Mouse (Mus musculus) MEL (cell line): ENCODE data around the gene Prim1. TPM values are rescaled to one million over a fixed set of nuclear protein-coding genes. Genes with fewer than 3 reads are reported as not detected.

Experiments
- DNase-seq: peaks from one replicate; pipeline ENCODE4 v3.0.0; 2011; ENCODE audit warnings: low read depth, low spot score
- H3K27ac ChIP-seq: 2 replicates; pipeline ENCODE4 v1.5.1; 2012; ENCODE audit warnings: low read depth, mild to moderate bottlenecking, control low read depth, low read length, moderate library complexity; ENCODE audit not compliant: control insufficient read depth
- H3K27me3 ChIP-seq, 2 experiments: fragments of 150-350 bp in 1 of 2; sonication (generic) in 1 of 2; 2 replicates each; pipeline ENCODE4 v1.6.1; 2012; ENCODE audit warnings: low read length in 2 of 2, mild to moderate bottlenecking in 2 of 2, improper control_type of control experiment in 1 of 2, moderate library complexity in 1 of 2; ENCODE audit not compliant: insufficient read depth in 2 of 2, control insufficient read depth in 1 of 2
- H3K36me3 ChIP-seq, 2 experiments: 2 replicates each; pipeline ENCODE4 v1.6.1; 2012 to 2014; ENCODE audit warnings: low read length in 2 of 2, improper control_type of control experiment in 1 of 2, inconsistent platforms in 1 of 2, mild to moderate bottlenecking in 1 of 2; ENCODE audit not compliant: insufficient read depth in 2 of 2, control insufficient read depth in 1 of 2
- H3K4me1 ChIP-seq, 2 experiments: fragments of 150-350 bp in 1 of 2; sonication (generic) in 1 of 2; 2 replicates each; pipeline ENCODE4 v1.6.1; 2012; ENCODE audit warnings: low read length in 2 of 2, improper control_type of control experiment in 1 of 2, mild to moderate bottlenecking in 1 of 2; ENCODE audit not compliant: insufficient read depth in 2 of 2, control insufficient read depth in 1 of 2
- H3K4me3 ChIP-seq, 2 experiments: fragments of 150-350 bp in 1 of 2; sonication (generic) in 1 of 2; 2 replicates each; pipeline ENCODE4 v1.5.1; 2012; ENCODE audit warnings: low read depth in 2 of 2, low read length in 2 of 2, mild to moderate bottlenecking in 2 of 2, moderate library complexity in 2 of 2, control low read depth in 1 of 2, improper control_type of control experiment in 1 of 2; ENCODE audit not compliant: control insufficient read depth in 1 of 2, insufficient read depth in 1 of 2
- H3K79me2 ChIP-seq: 2 replicates; pipeline ENCODE4 v1.6.1; 2012; ENCODE audit warnings: mild to moderate bottlenecking, low read length, moderate library complexity; ENCODE audit not compliant: control insufficient read depth, poor library complexity, insufficient read depth
- H3K9ac ChIP-seq: 2 replicates; pipeline ENCODE4 v1.6.1; 2012; ENCODE audit warnings: low read depth, mild to moderate bottlenecking, control low read depth, low read length, moderate library complexity; ENCODE audit not compliant: control insufficient read depth, poor library complexity, severe bottlenecking
- H3K9me3 ChIP-seq: fragments of 150-350 bp; sonication (generic); replicated peaks from 2 replicates; pipeline ENCODE4 v1.6.1; 2012; ENCODE audit warnings: mild to moderate bottlenecking, low read length, improper control_type of control experiment, moderate library complexity; ENCODE audit not compliant: insufficient read depth
- BHLHE40 ChIP-seq: IDR thresholded peaks from 2 replicates; pipeline ENCODE4 v1.6.1; 2012; ENCODE audit warnings: low read depth, mild to moderate bottlenecking, inconsistent platforms, low read length, improper control_type of control experiment, borderline replicate concordance
- CHD2 ChIP-seq: IDR thresholded peaks from 2 replicates; pipeline ENCODE4 v1.6.1; 2011; ENCODE audit warnings: low read length, improper control_type of control experiment
- CTCF ChIP-seq, 3 experiments: IDR thresholded peaks in 2 of 3; conservative IDR thresholded peaks in 1 of 3; 2 replicates each; pipeline ENCODE4 v1.5.1; 2011 to 2012; ENCODE audit warnings: low read length in 3 of 3, low read depth in 2 of 3, mild to moderate bottlenecking in 2 of 3, improper control_type of control experiment in 1 of 3, inconsistent platforms in 1 of 3, mixed read lengths in 1 of 3, moderate library complexity in 1 of 3; ENCODE audit not compliant: control insufficient read depth in 1 of 3, insufficient read depth in 1 of 3, poor library complexity in 1 of 3, severe bottlenecking in 1 of 3
- E2F4 ChIP-seq: IDR thresholded peaks from 2 replicates; pipeline ENCODE4 v1.6.1; 2011; ENCODE audit warnings: low read depth, low read length, improper control_type of control experiment, borderline replicate concordance
- ELF1 ChIP-seq: IDR thresholded peaks from 2 replicates; pipeline ENCODE4 v1.6.1; 2014; ENCODE audit warnings: low read depth, mild to moderate bottlenecking, inconsistent platforms, low read length, improper control_type of control experiment, moderate library complexity
- EP300 ChIP-seq, 2 experiments: IDR thresholded peaks; 2 replicates each; pipeline ENCODE4 v1.6.1; 2011; ENCODE audit warnings: improper control_type of control experiment in 2 of 2, low read length in 2 of 2, low read depth in 1 of 2, mild to moderate bottlenecking in 1 of 2
- ETS1 ChIP-seq: IDR thresholded peaks from 2 replicates; pipeline ENCODE4 v1.6.1; 2012; ENCODE audit warnings: low read depth, mild to moderate bottlenecking, inconsistent platforms, low read length, improper control_type of control experiment, moderate library complexity
- GATA1 ChIP-seq: IDR thresholded peaks from 2 replicates; pipeline ENCODE4 v1.6.1; 2011; ENCODE audit warnings: low read depth, low read length, improper control_type of control experiment
- JUND ChIP-seq: IDR thresholded peaks from 2 replicates; pipeline ENCODE4 v1.6.1; 2011; ENCODE audit warnings: low read depth, mild to moderate bottlenecking, improper control_type of control experiment, low read length
- MAFK ChIP-seq: IDR thresholded peaks from 2 replicates; pipeline ENCODE4 v1.6.1; 2011; ENCODE audit warnings: low read depth, mild to moderate bottlenecking, low read length, improper control_type of control experiment, borderline replicate concordance
- MAX ChIP-seq: IDR thresholded peaks from 2 replicates; pipeline ENCODE4 v1.6.1; 2011; ENCODE audit warnings: low read length, improper control_type of control experiment
- MAZ ChIP-seq: IDR thresholded peaks from 2 replicates; pipeline ENCODE4 v1.6.1; 2012; ENCODE audit warnings: low read depth, mild to moderate bottlenecking, inconsistent platforms, low read length, improper control_type of control experiment
- MEF2A ChIP-seq: IDR thresholded peaks from 2 replicates; pipeline ENCODE4 v1.6.1; 2014; ENCODE audit warnings: low read depth, mild to moderate bottlenecking, inconsistent platforms, low read length, improper control_type of control experiment; ENCODE audit not compliant: poor library complexity, insufficient replicate concordance, severe bottlenecking; ENCODE audit errors: extremely low read depth
- MXI1 ChIP-seq: IDR thresholded peaks from 2 replicates; pipeline ENCODE4 v1.6.1; 2011; ENCODE audit warnings: mild to moderate bottlenecking, low read depth, low read length, improper control_type of control experiment
- MYB ChIP-seq: IDR thresholded peaks from 2 replicates; pipeline ENCODE4 v1.6.1; 2011; ENCODE audit warnings: mild to moderate bottlenecking, low read depth, low read length, improper control_type of control experiment
- MYC ChIP-seq: IDR thresholded peaks from 2 replicates; pipeline ENCODE4 v1.6.1; 2011; ENCODE audit warnings: low read depth, mild to moderate bottlenecking, low read length, improper control_type of control experiment, moderate library complexity
- NELFE ChIP-seq: IDR thresholded peaks from 2 replicates; pipeline ENCODE4 v1.6.1; 2011; ENCODE audit warnings: low read depth, low read length, improper control_type of control experiment
- NRF1 ChIP-seq: IDR thresholded peaks from 2 replicates; pipeline ENCODE4 v1.6.1; 2014; ENCODE audit warnings: low read depth, mild to moderate bottlenecking, inconsistent platforms, low read length, improper control_type of control experiment, moderate library complexity; ENCODE audit not compliant: poor library complexity, insufficient read depth, severe bottlenecking
- POLR2A ChIP-seq, 2 experiments: IDR thresholded peaks; 2 replicates each; pipeline ENCODE4 v1.6.1; 2011 to 2012; ENCODE audit warnings: low read length in 2 of 2, mild to moderate bottlenecking in 2 of 2, control low read depth in 1 of 2, improper control_type of control experiment in 1 of 2, low read depth in 1 of 2, moderate library complexity in 1 of 2; ENCODE audit not compliant: control insufficient read depth in 1 of 2, insufficient read depth in 1 of 2, poor library complexity in 1 of 2
- POLR2AphosphoS5 ChIP-seq: IDR thresholded peaks from 2 replicates; pipeline ENCODE4 v1.6.1; 2012; ENCODE audit warnings: low read depth, borderline replicate concordance, mild to moderate bottlenecking, inconsistent platforms, low read length, moderate library complexity, mixed read lengths
- RAD21 ChIP-seq: IDR thresholded peaks from 2 replicates; pipeline ENCODE4 v1.6.1; 2011; ENCODE audit warnings: mild to moderate bottlenecking, low read depth, low read length, improper control_type of control experiment
- RCOR1 ChIP-seq: IDR thresholded peaks from 2 replicates; pipeline ENCODE4 v1.6.1; 2012; ENCODE audit warnings: low read depth, mild to moderate bottlenecking, inconsistent platforms, low read length, improper control_type of control experiment
- SIN3A ChIP-seq: IDR thresholded peaks from 2 replicates; pipeline ENCODE4 v1.6.1; 2012; ENCODE audit warnings: low read length, improper control_type of control experiment, inconsistent platforms
- TBP ChIP-seq: IDR thresholded peaks from 2 replicates; pipeline ENCODE4 v1.8.0; 2011; ENCODE audit warnings: low read depth, low read length, improper control_type of control experiment
- TCF12 ChIP-seq: IDR thresholded peaks from 2 replicates; pipeline ENCODE4 v1.6.1; 2014; ENCODE audit warnings: low read depth, mild to moderate bottlenecking, inconsistent platforms, low read length, improper control_type of control experiment, moderate library complexity
- USF2 ChIP-seq, 2 experiments: IDR thresholded peaks; 2 replicates each; pipeline ENCODE4 v1.6.1; 2011 to 2012; ENCODE audit warnings: improper control_type of control experiment in 2 of 2, low read length in 2 of 2, borderline replicate concordance in 1 of 2, inconsistent platforms in 1 of 2, low read depth in 1 of 2, mild to moderate bottlenecking in 1 of 2; ENCODE audit not compliant: insufficient read depth in 1 of 2
- ZC3H11A ChIP-seq: IDR thresholded peaks from 2 replicates; pipeline ENCODE4 v1.6.1; 2012; ENCODE audit warnings: low read depth, mild to moderate bottlenecking, inconsistent platforms, low read length, improper control_type of control experiment
- ZKSCAN1 ChIP-seq: IDR thresholded peaks from 2 replicates; pipeline ENCODE4 v1.6.1; 2012; ENCODE audit warnings: low read depth, mild to moderate bottlenecking, inconsistent platforms, low read length, improper control_type of control experiment, moderate library complexity
- ZMIZ1 ChIP-seq: IDR thresholded peaks from 2 replicates; pipeline ENCODE4 v1.6.1; 2012; ENCODE audit warnings: low read depth, mild to moderate bottlenecking, inconsistent platforms, low read length, improper control_type of control experiment, moderate library complexity
- ZNF384 ChIP-seq: IDR thresholded peaks from 2 replicates; pipeline ENCODE4 v1.6.1; 2012; ENCODE audit warnings: low read depth, mild to moderate bottlenecking, inconsistent platforms, low read length, improper control_type of control experiment
- polyA plus RNA-seq, 2 experiments: library from polyadenylated mRNA; stranded (reverse) in 1 of 2; unstranded in 1 of 2; fragments of >175 nt in 1 of 2; fragments of >200 nt in 1 of 2; gene quantifications; 2 replicates each; pipeline versions ENCODE4 v1.2.1 to v1.2.4; 2012; ENCODE audit warnings: low replicate concordance in 2 of 2, low read depth in 1 of 2; ENCODE audit not compliant: insufficient read length in 2 of 2, insufficient read depth in 1 of 2, missing spikeins in 1 of 2
- total RNA-seq: library from RNA; depleted of rRNA; stranded (reverse); fragments of 300-350 nt; gene quantifications from 2 replicates; pipeline ENCODE4 v1.2.3, GENCODE M21; 2012

Prim1 gene
- total and polyA plus RNA-seq, 3 experiments: 71.5 to 74.0 TPM; not detected in 1

DNA sequence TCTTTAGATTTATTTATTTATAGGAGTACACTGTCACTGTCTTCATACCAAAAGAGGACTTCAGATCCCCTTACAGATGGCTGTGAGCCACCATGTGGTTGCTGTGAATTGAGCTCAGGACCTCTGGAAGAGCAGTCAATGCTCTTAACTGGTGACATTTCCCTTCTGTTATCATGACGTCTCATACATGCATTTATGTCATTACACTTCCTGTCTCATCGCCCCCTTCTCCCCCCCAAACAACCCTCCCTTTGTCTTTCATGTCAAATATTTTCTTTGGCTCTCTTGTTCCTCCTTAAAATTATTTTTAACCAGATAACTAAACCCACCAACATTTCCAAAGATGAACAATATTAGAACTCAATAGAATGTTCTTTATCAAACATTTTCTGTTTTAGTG is 15.9 kb downstream of the Prim1 start:
- Histone ChIP-seq H3K36me3 (peaks cover 5 to 9% of the 10 kb centered on the region in 2 experiments), H3K4me3 (no peak overlapping the region), H3K4me1 (no peaks in the 10 kb centered on the region), H3K27me3 (no peaks in the 10 kb centered on the region), H3K27ac (no peak overlapping the region), H3K9ac (no peak overlapping the region), H3K9me3 (no peaks in the 10 kb centered on the region), H3K79me2 (peaks cover 6% of the 10 kb centered on the region)
- DNase-seq: no peak
- TF ChIP-seq EP300 (IDR thresholded peaks at IDR 0.05; ENCODE audit: low read depth in 1 of 2, low read length in 2 of 2): peak in 1 of 2 experiments; percentile 15; a peak in 1 of 4 replicates
- 0 out of 2 replicates have a peak, but pooled peaks have one; percentile 33 for TF ChIP-seq MXI1
- TF ChIP-seq RAD21: no peak
- TF ChIP-seq ETS1: peak; percentile 55
- no peak for TF ChIP-seq TCF12

DNA sequence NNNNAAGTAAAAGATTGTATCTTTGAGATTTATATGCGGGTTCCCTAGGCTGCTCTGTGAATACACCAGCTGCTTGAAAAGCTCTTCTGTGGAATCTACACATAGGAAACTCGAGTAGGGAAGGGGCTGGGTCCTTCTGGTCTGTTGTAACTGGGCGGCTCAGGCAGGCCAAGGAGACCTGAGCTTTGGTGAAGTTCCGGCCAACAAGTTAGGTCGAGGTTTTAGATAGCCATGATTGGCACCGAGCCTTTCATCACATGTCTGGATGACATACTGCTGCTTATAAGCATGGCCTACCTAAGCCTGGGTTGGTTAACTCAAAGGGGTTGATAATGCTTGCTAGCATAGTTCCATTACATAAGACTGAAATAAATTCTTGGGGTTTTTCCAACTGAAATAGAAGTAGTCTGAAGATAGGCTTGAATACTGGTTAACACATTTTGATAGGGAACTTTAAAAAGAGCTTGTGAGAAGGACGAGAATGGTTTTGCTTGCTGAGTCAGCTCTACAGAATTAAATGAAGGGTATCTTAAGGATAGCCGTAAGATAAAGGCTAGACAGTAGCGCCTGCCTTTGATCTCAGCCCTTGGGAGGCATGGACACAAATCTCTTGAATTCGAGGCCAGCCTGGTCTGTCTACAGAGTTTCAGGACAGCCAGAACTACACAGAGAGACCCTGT is 21.9 kb downstream of the Prim1 start:
- Histone ChIP-seq H3K79me2 (peaks cover 65% of the 10 kb centered on the region), H3K36me3 (peaks cover 23 to 42% of the 10 kb centered on the region in 2 experiments), H3K9ac (peak overlapping the region; percentile 97), H3K4me3 (peak overlapping the region; percentile 96 to 97), H3K27me3 (no peaks in the 10 kb centered on the region), H3K27ac (peak overlapping the region; percentile 86), H3K9me3 (no peaks in the 10 kb centered on the region), H3K4me1 (peaks cover 8 to 13% of the 10 kb centered on the region in 2 experiments)
- DNase-seq: peak; percentile 87
- no peak for TF ChIP-seq POLR2AphosphoS5
- TF ChIP-seq E2F4: no peak
- peak; percentile 91 for TF ChIP-seq MAFK
- no peak for TF ChIP-seq ZC3H11A
- TF ChIP-seq MYB: no peak
- TF ChIP-seq RCOR1: no peak
- TF ChIP-seq MEF2A: no peak
- no peak for TF ChIP-seq ZNF384
- TF ChIP-seq GATA1: no peak
- no peak for TF ChIP-seq TCF12
- TF ChIP-seq USF2 (IDR thresholded peaks at IDR 0.05; ENCODE audit: borderline replicate concordance in 1 of 2, insufficient read depth in 1 of 2, low read depth in 1 of 2, low read length in 2 of 2): no peak
- TF ChIP-seq NELFE: peak; percentile 48; the same call in 1 of the 2 replicates
- TF ChIP-seq MYC: peak; percentile 85
- TF ChIP-seq BHLHE40: peak; percentile 33; the same call in 1 of the 2 replicates
- peak; percentile 81 for TF ChIP-seq MAX
- TF ChIP-seq TBP: peak; percentile 62
- TF ChIP-seq MAZ: no peak
- peak; percentile 76; the same call in 1 of the 2 replicates for TF ChIP-seq SIN3A
- 0 out of 2 replicates have a peak, but pooled peaks have one; percentile 60 for TF ChIP-seq ZMIZ1
- no peak for TF ChIP-seq ELF1
- TF ChIP-seq NRF1: no peak
- TF ChIP-seq JUND: no peak
- no peak for TF ChIP-seq ZKSCAN1
- TF ChIP-seq EP300 (IDR thresholded peaks at IDR 0.05; ENCODE audit: low read depth in 1 of 2, low read length in 2 of 2): no peak; a peak in 1 of 4 replicates
- no peak for TF ChIP-seq CHD2
- no peak for TF ChIP-seq CTCF (IDR thresholded peaks at IDR 0.05 in 2 of 3, conservative IDR thresholded peaks at IDR 0.05 in 1 of 3; ENCODE audit: control insufficient read depth in 1 of 3, insufficient read depth in 1 of 3, low read depth in 2 of 3, low read length in 3 of 3, poor library complexity in 1 of 3, severe bottlenecking in 1 of 3)
- TF ChIP-seq RAD21: no peak
- peak in 1 of 2 experiments; percentile 52; a peak in 1 of 4 replicates for TF ChIP-seq POLR2A (IDR thresholded peaks at IDR 0.05; ENCODE audit: control insufficient read depth in 1 of 2, insufficient read depth in 1 of 2, low read depth in 1 of 2, low read length in 2 of 2, poor library complexity in 1 of 2)
